Mouse (Mus musculus) forebrain, embryonic 11.5 days (tissue): Measurements from ENCODE around the gene Spx. TPM values are rescaled to one million over a fixed set of nuclear protein-coding genes. Genes with fewer than 3 reads are reported as not detected.

ENCODE experiments used
- ATAC-seq: fragments of 200-750 bp; cut with Nextera tagmentation; replicated peaks from 2 replicates; pipeline ENCODE4 v1.8.0; 2017; ENCODE audit warnings: moderate TSS enrichment; ENCODE audit not compliant: low FRiP score
- DNase-seq: peaks from one replicate; pipeline ENCODE4 v3.0.0-alpha.2; 2017; ENCODE audit warnings: low spot score
- H3K27ac ChIP-seq: fragments of 300-500 bp; sonication (generic); 2 replicates; pipeline ENCODE4 v1.5.1; 2014; ENCODE audit warnings: low read depth, low read length
- H3K27me3 ChIP-seq: fragments of 300-500 bp; sonication (generic); 2 replicates; pipeline ENCODE4 v1.6.1; 2014; ENCODE audit warnings: mild to moderate bottlenecking, low read length, mixed read lengths; ENCODE audit not compliant: control insufficient read depth, insufficient read depth
- H3K36me3 ChIP-seq: fragments of 300-500 bp; sonication (generic); 2 replicates; pipeline ENCODE4 v1.6.1; 2014; ENCODE audit warnings: mild to moderate bottlenecking, low read length, moderate library complexity, mixed read lengths; ENCODE audit not compliant: control insufficient read depth, insufficient read depth
- H3K4me1 ChIP-seq: fragments of 300-500 bp; sonication (generic); replicated peaks from 2 replicates; pipeline ENCODE4 v1.6.1; 2014; ENCODE audit warnings: low read length, mixed read lengths; ENCODE audit not compliant: control insufficient read depth, insufficient read depth
- H3K4me2 ChIP-seq: fragments of 300-500 bp; sonication (generic); 2 replicates; pipeline ENCODE4 v1.6.1; 2014; ENCODE audit warnings: low read depth, mild to moderate bottlenecking, low read length, moderate library complexity, mixed read lengths; ENCODE audit not compliant: severe bottlenecking
- H3K4me3 ChIP-seq: fragments of 300-500 bp; sonication (generic); 2 replicates; pipeline ENCODE4 v1.5.1; 2014; ENCODE audit warnings: low read depth, low read length
- H3K9ac ChIP-seq: fragments of 300-500 bp; sonication (generic); 2 replicates; pipeline ENCODE4 v1.6.1; 2014; ENCODE audit warnings: low read length
- H3K9me3 ChIP-seq: fragments of 300-500 bp; sonication (generic); 2 replicates; pipeline ENCODE4 v1.6.1; 2016; ENCODE audit warnings: low read length, mixed read lengths; ENCODE audit not compliant: control insufficient read depth
- WGBS: fragments of 180-500 bp; shearing (Covaris S2); extraction: QIAGEN DNeasy Blood & Tissue Kit; methylation state at CpG from one replicate; pipeline ENCODE4 v1.1.7; 2014; 5-methylcytosine and 5-hydroxymethylcytosine counted together
- polyA plus RNA-seq: library from polyadenylated mRNA; unstranded; fragments of >200 nt; fragmentation: Nextera tagmentation; extraction: Ambion mirVana; gene quantifications from 2 replicates; pipeline ENCODE4 v1.2.1, GENCODE M21; 2014

The Spx gene
- polyA plus RNA-seq, 1 experiment from 2014 or later, result 1.3 TPM

DNA sequence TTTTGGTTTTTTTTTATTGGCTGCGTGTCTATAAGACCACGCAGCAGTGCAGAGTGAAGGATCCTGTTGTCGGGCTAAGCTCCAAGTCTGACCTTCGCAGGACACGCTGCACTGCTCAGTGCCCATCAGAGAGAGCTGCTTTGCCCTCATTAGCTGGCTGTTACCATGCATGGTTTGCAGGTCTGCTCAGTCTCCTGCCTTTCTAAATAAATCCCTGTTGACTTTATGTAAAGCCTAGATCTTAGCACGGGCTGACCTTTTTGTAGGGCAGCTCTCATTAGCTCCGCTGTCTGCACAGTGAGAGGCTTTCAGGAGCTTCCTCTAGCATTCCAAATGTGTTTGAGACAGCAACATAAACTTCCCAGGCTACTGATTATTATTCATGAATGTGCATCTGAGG is 44.8 kb downstream of the Spx start:
- DNase-seq (no peak), ATAC-seq (no peak)
- H3K36me3 ChIP-seq, result no peaks in the 10 kb centered on the region
- H3K9me3 ChIP-seq, result no peaks in the 10 kb centered on the region
- no peak overlapping the region for H3K4me3 ChIP-seq
- no peak overlapping the region for H3K4me2 ChIP-seq
- H3K27me3 ChIP-seq, result no peaks in the 10 kb centered on the region
- H3K9ac ChIP-seq, result no peak overlapping the region
- 45% methylated on average over 7 of the region's 7 CpGs for WGBS
- no peak overlapping the region for H3K27ac ChIP-seq
- H3K4me1 ChIP-seq, result 0 out of 2 replicates have a peak, but pooled peaks cover 3% of the 10 kb centered on the region

DNA sequence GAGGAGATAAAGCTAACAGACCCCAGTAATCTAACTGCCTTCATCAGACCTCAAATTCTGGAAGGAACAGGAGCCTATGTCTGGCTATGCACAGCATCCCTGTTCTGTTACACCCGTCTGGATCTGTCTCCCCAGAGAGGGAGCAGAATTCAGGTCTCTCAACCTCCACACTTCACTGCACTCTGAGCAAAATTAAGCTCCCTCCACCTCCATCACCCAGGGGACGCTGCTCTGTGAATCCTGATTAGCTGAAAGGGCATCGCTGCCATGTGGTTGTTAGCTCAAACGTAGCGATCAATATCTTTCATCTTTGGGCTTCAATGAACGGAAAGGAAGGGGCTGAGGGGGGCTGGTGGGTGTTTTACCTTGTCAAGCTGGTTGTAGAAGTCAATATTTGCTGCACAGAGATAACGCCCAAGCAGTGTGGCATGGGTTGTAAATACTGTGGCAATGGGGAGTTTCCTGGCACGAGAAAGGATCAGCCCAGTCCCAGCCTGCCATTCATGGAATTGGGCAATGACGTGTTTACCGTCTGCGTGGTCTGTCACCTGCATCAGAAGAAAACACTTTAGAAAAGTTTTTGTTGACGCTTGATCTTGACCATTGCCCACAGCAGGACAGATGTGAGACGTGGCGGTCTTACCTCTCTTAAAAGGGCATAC is 45.9 kb downstream of the Spx start:
- H3K36me3 ChIP-seq, result no peaks in the 10 kb centered on the region
- 0 out of 2 replicates have a peak, but pooled peaks cover 3% of the 10 kb centered on the region for H3K4me1 ChIP-seq
- H3K9me3 ChIP-seq, result no peaks in the 10 kb centered on the region
- no peak for ATAC-seq
- H3K27me3 ChIP-seq, result no peaks in the 10 kb centered on the region
- 76% methylated on average over 14 of the region's 14 CpGs for WGBS
- H3K9ac ChIP-seq, result no peak overlapping the region
- no peak overlapping the region for H3K4me2 ChIP-seq
- no peak overlapping the region for H3K4me3 ChIP-seq
- no peak overlapping the region for H3K27ac ChIP-seq
- DNase-seq, result no peak

DNA sequence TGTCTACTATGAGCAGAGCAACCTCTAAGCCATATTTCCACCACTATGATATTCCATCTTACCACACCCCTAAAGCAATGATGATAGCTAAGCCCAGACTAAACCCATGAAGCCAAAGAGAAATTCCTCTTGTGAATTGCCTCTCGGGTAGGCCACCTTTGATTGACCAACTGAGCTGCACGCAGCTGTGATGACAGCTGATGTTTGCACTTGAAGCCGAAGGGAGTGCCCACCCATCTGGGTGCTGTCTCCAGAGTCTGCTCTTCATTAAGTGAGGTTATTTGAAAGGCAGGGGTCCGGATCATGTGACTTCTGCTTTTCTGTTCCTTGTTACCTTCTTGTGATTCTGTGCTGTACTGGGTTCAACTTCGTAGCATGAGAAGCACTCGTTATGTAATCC is 49.0 kb downstream of the Spx start:
- H3K9me3 ChIP-seq, result no peaks in the 10 kb centered on the region
- H3K27me3 ChIP-seq, result no peaks in the 10 kb centered on the region

More for the DNA sequence above, 49.0 kb downstream of the Spx start:
- Histone ChIP-seq H3K4me2 (no peak overlapping the region), H3K4me1 (0 out of 2 replicates have a peak, but pooled peaks cover 3% of the 10 kb centered on the region), H3K9ac (no peak overlapping the region), H3K27ac (no peak overlapping the region), H3K36me3 (no peaks in the 10 kb centered on the region), H3K4me3 (no peak overlapping the region)
- ATAC-seq, result no peak
- WGBS, result 82% methylated on average over 6 of the region's 6 CpGs
- no peak for DNase-seq

Other genes starting within 250 kb of the Spx start
- not detected in 2 replicates for gene Slco1a6, start 204.9 kb upstream of the Spx start, polyA plus RNA-seq
- not detected in 2 replicates for gene Iapp, start 115.0 kb upstream of the Spx start, polyA plus RNA-seq
- 0.20 and 0.41 TPM in 2 replicates for gene Slco1a5, start 90.5 kb upstream of the Spx start, polyA plus RNA-seq
- gene Pyroxd1, start 67.8 kb upstream of the Spx start, polyA plus RNA-seq, result 19.6 and 21.4 TPM in 2 replicates
- gene Recql, start 26.4 kb upstream of the Spx start, polyA plus RNA-seq, result 44.7 and 48.3 TPM in 2 replicates
- gene Golt1b, start 26.2 kb upstream of the Spx start, polyA plus RNA-seq, result 104 TPM in 2 replicates
- gene Gys2, start 59.7 kb downstream of the Spx start, polyA plus RNA-seq, result not detected in 2 replicates
- 420 and 433 TPM in 2 replicates for gene Ldhb, start 94.5 kb downstream of the Spx start, polyA plus RNA-seq
- gene Kcnj8, start 158.2 kb downstream of the Spx start, polyA plus RNA-seq, result 4.0 and 5.5 TPM in 2 replicates